Mouse (Mus musculus): Measurements from ENCODE around the gene Rab7.
"Not testable (repeated sequence)": the region's sequence is repeated elsewhere in the genome, so short reads cannot be mapped to it uniquely, and the experiment has no call there.

The Rab7 gene

DNA sequence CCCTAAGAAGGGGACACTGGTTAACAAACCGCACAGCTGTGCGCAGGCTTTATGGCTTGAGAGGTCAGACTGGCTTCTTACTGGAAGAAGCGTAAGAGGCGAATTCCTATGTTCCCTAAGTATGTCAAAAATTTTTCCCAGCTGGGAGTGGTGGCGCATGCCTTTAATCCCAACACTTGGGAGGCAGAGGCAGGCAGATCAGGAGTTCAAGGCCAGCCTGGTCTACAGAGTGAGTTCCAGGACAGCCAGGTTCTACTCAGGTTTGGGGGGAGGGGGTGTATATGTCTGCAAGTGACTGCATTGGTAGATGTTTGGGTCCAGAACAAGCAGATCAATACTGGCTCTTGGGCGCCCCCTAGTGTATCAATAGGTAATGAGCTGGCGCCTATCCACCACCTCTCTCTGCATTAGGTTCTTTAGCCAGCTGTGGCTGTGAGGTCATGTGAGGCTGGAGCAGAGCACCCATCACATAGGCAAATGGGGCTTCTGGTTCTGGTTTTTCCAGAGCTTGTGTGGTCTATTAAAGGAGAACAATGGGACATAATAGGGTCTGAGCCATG lies 47.3 kb downstream of the Rab7 start:
- peak; percentile 80 to 93 for DNase-seq (ENCODE audit: low spot score in 2 of 2)

DNA sequence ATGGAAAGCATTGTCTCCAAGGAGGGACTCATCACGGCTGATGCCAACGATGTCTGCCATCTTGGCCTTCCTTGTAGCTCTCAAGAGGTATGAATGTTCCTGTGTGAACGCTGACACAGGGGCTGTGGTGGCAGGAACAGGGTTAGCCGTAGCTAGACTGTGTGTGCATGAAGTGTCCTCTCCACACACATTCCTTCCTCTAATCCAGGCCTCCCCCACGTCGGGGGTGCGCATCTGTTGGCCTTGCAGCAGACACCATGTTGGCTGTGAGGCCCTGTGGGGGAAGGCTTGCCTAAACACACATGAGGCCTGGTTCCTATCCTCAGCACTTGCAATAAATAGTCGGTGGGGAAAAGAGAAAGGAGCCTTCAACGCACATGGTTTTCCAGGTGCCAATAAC lies 48.5 kb downstream of the Rab7 start:
- no peak for DNase-seq (ENCODE audit: low spot score in 2 of 2)

GRCm38 (mm10) chr6:87995519-87995918 lies 49.6 kb downstream of the Rab7 start:
- no peak for DNase-seq (ENCODE audit: low spot score in 2 of 2)

DNA sequence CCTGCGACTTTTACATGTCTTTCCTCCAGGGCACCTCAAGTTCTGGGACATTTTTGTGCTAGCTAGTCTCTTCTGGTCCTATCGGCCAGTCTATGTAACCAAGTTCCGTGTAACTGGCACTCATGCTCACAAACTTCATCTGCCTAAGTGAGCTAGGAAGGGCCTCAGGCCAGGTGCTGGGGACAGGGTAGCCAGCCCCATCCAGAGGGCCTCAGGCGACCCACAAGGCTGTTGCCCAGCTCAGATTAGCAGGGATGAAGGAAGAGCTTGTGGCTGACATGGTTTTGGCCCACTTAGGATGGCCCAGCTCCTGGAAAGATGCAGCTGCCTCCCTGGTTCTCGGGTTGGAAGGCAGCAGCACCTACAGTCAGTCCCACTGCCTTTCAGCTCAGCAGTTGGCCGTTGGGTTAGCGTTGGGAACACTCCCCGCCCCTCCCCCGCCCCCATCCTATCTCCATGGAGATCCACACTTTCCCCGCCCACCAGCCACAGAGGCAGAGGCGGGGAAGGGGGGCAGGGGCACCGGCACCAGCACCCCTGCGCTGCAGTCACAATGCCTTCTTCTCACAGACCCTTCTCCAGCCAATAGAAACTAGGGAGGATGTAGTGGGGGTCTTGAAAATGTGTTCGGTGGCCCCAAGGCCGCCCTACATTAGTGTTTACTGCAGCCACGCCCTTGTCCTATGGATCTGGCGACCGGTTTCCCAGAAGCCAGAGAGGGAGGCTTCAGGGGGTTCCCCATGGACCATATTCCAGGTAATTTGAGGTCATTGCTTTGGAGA lies 51.1 kb downstream of the Rab7 start:
- no peak for DNase-seq (ENCODE audit: low spot score in 2 of 2)

- DNase-seq (ENCODE audit: low spot score in 2 of 2), result no peak
Observed at GRCm38 (mm10) chr6:87992733-87993132, 52.3 kb downstream of the Rab7 start.

- DNase-seq (ENCODE audit: low spot score in 2 of 2), result no peak
Observed at GRCm38 (mm10) chr6:87991886-87992285, 53.2 kb downstream of the Rab7 start.

DNA sequence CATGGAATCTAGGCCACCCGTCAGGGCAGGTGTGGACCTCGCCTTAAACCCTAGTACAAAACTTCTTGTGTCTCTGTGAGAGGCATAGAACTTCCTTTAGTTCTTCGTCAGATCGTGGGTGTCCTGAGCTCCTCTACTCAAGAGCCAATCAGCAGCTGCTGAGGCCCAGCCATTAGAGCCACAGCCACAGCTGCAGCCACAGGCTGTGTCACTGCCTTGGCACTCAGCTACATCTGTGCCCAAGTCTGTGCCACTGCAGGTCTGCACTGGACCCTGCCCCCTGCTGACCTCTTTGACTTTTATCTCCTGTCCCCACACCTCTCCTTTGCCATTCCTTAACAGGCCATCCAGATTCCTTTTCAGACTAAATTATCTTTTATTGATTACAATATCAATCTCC lies 53.9 kb downstream of the Rab7 start:
- DNase-seq (ENCODE audit: low spot score in 2 of 2), result no peak

DNA sequence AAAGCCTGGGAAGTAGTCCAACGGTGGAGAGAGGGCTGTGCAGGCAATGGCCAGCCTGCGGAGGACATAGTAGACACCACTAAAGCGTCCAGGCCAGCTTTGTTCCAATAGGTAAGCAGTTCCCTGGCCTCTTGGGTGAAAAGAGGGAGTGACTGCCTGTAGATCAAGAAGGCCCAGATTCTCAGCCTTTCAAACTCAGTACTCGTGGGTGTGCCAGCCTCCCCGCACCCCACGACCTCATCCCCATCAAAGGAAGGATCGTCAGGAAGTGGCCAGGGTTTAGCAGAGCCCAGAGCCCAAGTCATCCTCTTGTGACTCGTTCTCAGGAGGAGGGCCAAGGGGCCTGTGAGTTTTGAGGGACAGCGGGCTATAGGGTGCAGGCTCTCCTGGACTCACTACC lies 62.6 kb downstream of the Rab7 start:
- peak in 1 of 2 experiments; percentile 56 for DNase-seq (ENCODE audit: low spot score in 2 of 2)

DNA sequence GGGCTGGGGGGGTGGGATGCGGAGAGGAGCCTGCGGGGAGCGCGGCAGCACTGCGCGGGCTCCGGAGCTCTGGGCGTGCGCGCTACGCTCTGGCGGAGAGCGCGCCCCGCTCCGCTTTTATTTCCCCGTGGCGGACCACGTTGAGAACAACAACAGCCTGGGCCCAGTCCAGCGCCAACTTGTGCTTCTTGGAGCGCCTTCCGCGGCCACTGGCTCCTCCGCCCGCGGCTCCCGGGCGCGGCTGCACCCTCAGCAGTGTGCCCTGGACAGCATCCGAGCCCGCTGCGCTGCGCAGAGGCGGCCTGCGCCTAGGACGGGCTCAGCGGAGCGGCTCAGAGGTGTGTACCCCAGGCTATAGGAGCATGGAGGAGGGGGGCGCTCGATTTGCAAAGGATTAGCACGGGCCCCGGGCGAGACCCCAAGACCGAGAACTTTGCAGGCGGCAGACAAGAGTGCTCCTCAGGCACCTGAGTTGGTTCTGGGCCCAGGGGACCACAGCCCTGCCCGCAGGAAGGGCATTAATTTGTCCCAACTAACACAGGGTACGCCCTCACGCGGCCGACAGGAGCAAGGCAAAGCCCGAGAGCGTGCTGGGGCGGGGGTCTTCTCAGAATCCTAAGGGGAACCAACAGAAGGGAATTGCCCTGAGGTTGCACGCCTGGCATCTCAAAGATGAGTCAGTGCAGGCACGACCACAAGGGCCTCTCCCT lies 63.4 kb downstream of the Rab7 start, which contains the start of gene H1fx:
Gene H1fx (minus strand): TSS at position 91 of the 710 bp plus-strand sequence.
- DNase-seq (ENCODE audit: low spot score in 2 of 2), result peak; percentile 33 to 69

GRCm38 (mm10) chr6:87981030-87981485 lies 64.0 kb downstream of the Rab7 start:
- peak in 1 of 2 experiments; percentile 64 for DNase-seq (ENCODE audit: low spot score in 2 of 2)

DNA sequence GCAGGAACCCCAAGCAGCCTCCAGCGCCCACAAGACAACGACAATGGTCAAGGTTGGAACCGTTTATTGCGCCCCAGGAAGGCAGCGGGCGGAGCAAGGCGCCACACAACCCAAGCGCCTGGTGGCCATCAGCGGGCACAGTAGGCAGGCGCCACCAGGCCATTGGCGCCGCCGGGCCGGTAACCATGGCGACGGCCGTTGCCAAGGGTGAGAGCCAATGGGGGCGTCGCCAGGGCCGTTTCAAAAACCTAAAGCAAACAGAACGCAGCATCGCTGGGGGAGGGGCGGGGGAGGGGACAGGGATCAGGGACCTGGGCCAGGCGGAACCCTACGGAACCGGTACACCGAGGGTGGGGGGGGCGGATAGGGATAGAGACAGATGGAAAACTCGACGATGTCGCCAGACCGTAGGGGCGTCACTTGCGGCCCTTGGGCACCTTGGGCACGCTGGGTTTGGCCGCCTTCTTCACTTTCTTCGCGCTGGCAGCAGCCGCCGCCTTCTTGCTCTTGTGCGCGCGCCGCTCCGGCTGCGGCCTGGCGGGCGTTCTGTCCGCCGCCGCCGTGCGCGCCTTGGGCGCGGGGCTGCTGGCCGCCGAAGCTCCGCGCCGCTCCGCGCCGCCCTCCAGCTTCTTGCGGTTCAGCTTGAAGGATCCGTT lies 64.6 kb downstream of the Rab7 start:
- DNase-seq (ENCODE audit: low spot score in 2 of 2), result peak; percentile 59 to 79

- DNase-seq (ENCODE audit: low spot score in 2 of 2), result no peak
Observed at GRCm38 (mm10) chr6:87979728-87980127, 65.3 kb downstream of the Rab7 start.

DNA sequence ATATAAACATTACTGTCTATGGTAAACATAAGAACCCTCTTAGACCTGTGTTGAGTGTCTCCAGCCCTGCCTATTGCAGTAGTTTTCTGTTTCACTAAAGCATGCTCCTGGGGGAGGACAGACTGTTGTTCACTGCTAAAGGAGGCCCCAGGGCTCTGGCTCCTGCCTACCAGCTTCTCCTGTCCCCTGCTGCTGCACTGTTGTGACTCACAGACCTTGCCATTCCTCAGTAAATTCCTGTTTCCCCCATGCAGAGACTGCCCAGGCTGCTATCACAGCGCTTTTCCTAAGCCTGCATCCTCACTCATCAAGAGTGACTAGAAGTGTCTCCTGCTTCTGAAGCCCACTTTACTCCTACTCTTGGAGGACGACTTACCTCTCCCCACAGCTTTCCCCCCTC lies 75.0 kb downstream of the Rab7 start:
- no peak for DNase-seq (ENCODE audit: low spot score in 2 of 2)

GRCm38 (mm10) chr6:87962457-87962856 lies 82.6 kb downstream of the Rab7 start:
- DNase-seq (ENCODE audit: low spot score in 2 of 2), result not testable (repeated sequence)
